Mouse (Mus musculus): ENCODE data around the gene Naga. TPM values are rescaled to one million over a fixed set of nuclear protein-coding genes. Genes with fewer than 3 reads are reported as not detected.

Gene Naga
- polyA plus RNA-seq (2012; rRNA removed): 167 and 189 TPM in 2 replicates

DNA sequence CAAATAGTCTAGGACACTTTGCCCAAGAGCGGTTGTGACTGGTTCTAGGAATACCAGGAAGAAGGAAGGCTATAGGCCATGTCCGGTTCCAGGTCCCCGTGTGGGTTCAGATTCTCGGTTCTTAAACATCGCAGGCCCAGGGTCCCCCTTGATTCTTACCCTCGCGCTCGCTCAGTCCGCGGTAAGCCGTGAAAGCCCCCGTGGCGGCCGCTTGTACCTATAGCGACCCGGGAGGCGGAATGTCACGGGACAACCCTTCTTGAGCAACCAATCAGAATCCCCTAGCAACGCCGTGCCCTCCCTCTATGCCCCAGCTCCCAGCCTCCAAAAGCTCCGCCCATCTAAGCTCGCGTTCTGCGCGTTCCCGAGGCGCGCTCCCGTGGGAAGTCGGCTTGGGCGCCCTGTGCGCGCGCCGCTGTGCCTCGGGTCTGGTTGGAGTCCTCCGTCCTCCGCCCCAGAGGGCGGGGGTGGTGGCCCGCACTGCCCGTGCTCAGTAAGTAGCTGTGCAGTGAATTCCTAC is at the start of gene Naga, which contains the start of the genes Pheta2 and Smdt1:
Gene Naga (minus strand): TSS at position 333 of the 520 bp plus-strand sequence.
Gene Pheta2 (plus strand): TSS at position 350 of the 520 bp plus-strand sequence.
Gene Smdt1 (plus strand): TSS at position 367 of the 520 bp plus-strand sequence.
- WGBS: under 1% methylated on average over 41 of the region's 41 CpGs
- peak; percentile 10; the same call in 1 of the 2 replicates for TF ChIP-seq POLR2A (IDR thresholded peaks at IDR 0.05; ENCODE audit: borderline replicate concordance, extremely low read depth, low read depth, low read length)
- TF ChIP-seq CTCF (IDR thresholded peaks at IDR 0.05; ENCODE audit: insufficient read depth, low read length): no peak
- peak; percentile 97 for DNase-seq

GRCm38 (mm10) chr15:82385729-82386128 is 47.0 kb upstream of the Naga start:
- DNase-seq: no peak
- H3K4me1 ChIP-seq (ENCODE audit: control insufficient read depth, insufficient read depth, low read length): no peaks in the 10 kb centered on the region; the same call in 1 of the 2 replicates
- 94% methylated on average over 2 of the region's 2 CpGs for WGBS
- no peak overlapping the region for H3K4me3 ChIP-seq (replicated peaks; ENCODE audit: extremely low read depth, low read depth, low read length)
- TF ChIP-seq POLR2A (IDR thresholded peaks at IDR 0.05; ENCODE audit: borderline replicate concordance, extremely low read depth, low read depth, low read length): no peak
- TF ChIP-seq CTCF (IDR thresholded peaks at IDR 0.05; ENCODE audit: insufficient read depth, low read length): no peak

More for the DNA sequence above, at the start of gene Naga, which contains the start of the genes Pheta2 and Smdt1:
- Histone ChIP-seq H3K4me3 (replicated peaks; ENCODE audit: extremely low read depth, low read depth, low read length) (peak within 1 kb of the TSS; percentile 90), H3K4me1 (ENCODE audit: control insufficient read depth, insufficient read depth, low read length) (peaks cover 6% of the 10 kb centered on the region)

DNA sequence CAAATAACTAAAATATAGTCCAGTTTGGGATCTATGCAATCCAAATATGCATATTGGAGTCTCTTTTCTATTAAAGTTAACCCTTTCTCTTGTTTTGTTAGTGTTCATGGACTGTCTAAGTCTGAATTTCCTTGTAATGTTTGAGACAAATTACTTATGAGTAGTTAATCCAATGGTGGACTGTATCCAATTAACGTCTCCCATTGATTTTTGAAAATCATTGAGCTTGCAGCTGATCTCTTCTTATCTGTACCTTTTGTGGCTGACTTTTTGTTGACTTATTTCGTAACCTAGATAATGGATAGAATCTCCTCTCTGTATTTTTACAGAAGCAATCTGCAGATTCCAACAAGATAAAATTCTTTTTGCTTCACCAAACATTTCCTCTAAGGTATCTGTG is 43.7 kb upstream of the Naga start:
- no peak for DNase-seq
- Histone ChIP-seq H3K4me3 (replicated peaks; ENCODE audit: extremely low read depth, low read depth, low read length) (no peak overlapping the region), H3K4me1 (ENCODE audit: control insufficient read depth, insufficient read depth, low read length) (peaks cover 7% of the 10 kb centered on the region)
- TF ChIP-seq CTCF (IDR thresholded peaks at IDR 0.05; ENCODE audit: insufficient read depth, low read length) (no peak), POLR2A (IDR thresholded peaks at IDR 0.05; ENCODE audit: borderline replicate concordance, extremely low read depth, low read depth, low read length) (no peak)
- WGBS: 88% methylated on average over 2 of the region's 2 CpGs

DNA sequence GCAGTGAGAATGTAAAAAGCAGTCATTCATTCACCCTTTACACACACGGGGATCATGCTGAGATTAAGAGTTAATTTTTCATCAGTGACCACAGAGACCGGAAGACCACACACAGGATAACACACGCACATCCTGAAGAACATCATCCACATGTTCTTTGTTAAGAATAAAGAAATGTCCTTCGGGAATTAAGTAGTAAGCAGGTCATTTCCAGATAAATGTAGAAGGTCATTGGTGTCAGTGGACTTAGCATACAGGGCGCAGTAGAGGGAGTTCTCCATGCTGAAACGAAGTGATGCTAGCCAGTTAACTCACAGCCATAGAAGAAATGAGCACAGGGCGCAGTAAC is 42.0 kb upstream of the Naga start:
- 29% methylated on average over 7 of the region's 7 CpGs for WGBS
- no peak for DNase-seq
- TF ChIP-seq CTCF (IDR thresholded peaks at IDR 0.05; ENCODE audit: insufficient read depth, low read length): no peak
- TF ChIP-seq POLR2A (IDR thresholded peaks at IDR 0.05; ENCODE audit: borderline replicate concordance, extremely low read depth, low read depth, low read length): no peak
- Histone ChIP-seq H3K4me1 (ENCODE audit: control insufficient read depth, insufficient read depth, low read length) (peaks cover 15% of the 10 kb centered on the region), H3K4me3 (replicated peaks; ENCODE audit: extremely low read depth, low read depth, low read length) (peak overlapping the region; percentile 64)

GRCm38 (mm10) chr15:82379871-82380713 is 41.4 kb upstream of the Naga start, which contains the start of gene Cyp2d22:
Gene Cyp2d22, minus strand, starts transcription at chr15:82380260.
- WGBS: 2% methylated on average over 18 of the region's 24 CpGs
- Histone ChIP-seq H3K4me3 (replicated peaks; ENCODE audit: extremely low read depth, low read depth, low read length) (peak within 1 kb of the TSS; percentile 64), H3K4me1 (ENCODE audit: control insufficient read depth, insufficient read depth, low read length) (peaks cover 15% of the 10 kb centered on the region)
- TF ChIP-seq CTCF (IDR thresholded peaks at IDR 0.05; ENCODE audit: insufficient read depth, low read length): no peak
- peak; percentile 71; the same call in 1 of the 2 replicates for TF ChIP-seq POLR2A (IDR thresholded peaks at IDR 0.05; ENCODE audit: borderline replicate concordance, extremely low read depth, low read depth, low read length)
- peak; percentile 66 for DNase-seq

DNA sequence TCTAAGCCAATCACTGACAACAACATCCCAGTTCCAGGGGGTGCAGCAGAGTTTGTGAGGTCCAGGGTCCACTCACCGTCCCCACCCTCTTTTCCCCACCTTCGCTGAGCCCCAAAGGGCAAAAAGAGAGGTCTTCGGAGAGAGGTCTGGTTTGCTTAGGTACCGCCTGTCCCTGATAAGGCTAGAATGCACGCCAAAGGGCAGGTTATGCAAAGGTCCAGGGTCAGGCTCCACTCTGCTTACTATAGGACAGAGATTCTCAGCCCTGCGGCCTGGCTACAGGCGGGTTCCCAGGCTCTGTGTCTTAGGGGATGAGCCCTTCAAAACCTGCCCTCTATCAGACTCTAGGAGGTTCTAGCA is 40.8 kb upstream of the Naga start:
- Histone ChIP-seq H3K4me3 (replicated peaks; ENCODE audit: extremely low read depth, low read depth, low read length) (peak overlapping the region; percentile 64), H3K4me1 (ENCODE audit: control insufficient read depth, insufficient read depth, low read length) (peaks cover 15% of the 10 kb centered on the region)
- TF ChIP-seq CTCF (IDR thresholded peaks at IDR 0.05; ENCODE audit: insufficient read depth, low read length): no peak
- TF ChIP-seq POLR2A (IDR thresholded peaks at IDR 0.05; ENCODE audit: borderline replicate concordance, extremely low read depth, low read depth, low read length): no peak
- 26% methylated on average over 7 of the region's 7 CpGs for WGBS
- no peak for DNase-seq

DNA sequence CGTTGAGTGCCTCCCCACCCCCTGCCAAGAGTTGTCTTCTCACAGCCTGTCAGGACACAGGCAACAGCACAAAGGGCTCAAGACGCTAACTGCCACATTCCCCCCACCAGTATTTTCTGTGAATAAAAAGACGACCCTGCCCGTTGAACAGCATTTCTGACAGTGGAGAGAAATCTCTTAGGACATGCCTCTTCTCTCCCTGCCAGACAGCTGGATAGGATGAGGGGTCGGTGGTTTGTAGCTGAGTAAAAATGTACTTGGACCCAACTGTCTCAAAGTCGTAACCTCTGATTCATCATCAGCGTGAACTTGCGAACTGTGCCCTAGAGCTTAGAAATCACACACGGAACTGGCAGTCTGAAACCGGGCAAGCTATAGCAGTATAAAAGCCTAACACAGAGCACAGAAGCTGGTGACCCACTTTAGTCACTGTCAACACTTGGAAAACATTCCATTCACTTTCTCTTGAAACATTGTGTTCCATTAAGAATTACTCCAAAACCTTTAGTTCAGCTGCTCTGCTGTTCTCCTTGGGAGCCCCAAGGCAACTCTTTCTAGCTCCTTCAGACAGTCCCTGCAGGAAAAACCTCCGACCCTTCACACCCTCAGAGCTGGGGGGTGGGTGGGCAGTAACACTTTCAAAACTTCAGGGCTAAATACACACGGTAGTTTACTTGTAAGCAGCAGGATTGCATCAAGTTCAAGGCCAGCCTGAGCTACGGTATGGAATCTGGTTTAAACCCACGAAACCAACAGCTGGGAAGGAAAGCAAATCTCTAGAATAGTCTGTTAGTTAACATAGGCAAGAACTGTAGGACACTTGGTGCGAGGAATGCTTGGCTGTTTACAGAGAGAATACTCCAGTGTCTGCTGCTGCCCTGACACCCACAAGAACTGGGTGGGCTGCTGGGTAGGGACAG is 39.8 kb upstream of the Naga start:
- WGBS: 36% methylated on average over 15 of the region's 15 CpGs
- TF ChIP-seq CTCF (IDR thresholded peaks at IDR 0.05; ENCODE audit: insufficient read depth, low read length) (no peak), POLR2A (IDR thresholded peaks at IDR 0.05; ENCODE audit: borderline replicate concordance, extremely low read depth, low read depth, low read length) (no peak)
- Histone ChIP-seq H3K4me1 (ENCODE audit: control insufficient read depth, insufficient read depth, low read length) (peaks cover 15% of the 10 kb centered on the region), H3K4me3 (replicated peaks; ENCODE audit: extremely low read depth, low read depth, low read length) (peak overlapping the region; percentile 34)
- DNase-seq: no peak

DNA sequence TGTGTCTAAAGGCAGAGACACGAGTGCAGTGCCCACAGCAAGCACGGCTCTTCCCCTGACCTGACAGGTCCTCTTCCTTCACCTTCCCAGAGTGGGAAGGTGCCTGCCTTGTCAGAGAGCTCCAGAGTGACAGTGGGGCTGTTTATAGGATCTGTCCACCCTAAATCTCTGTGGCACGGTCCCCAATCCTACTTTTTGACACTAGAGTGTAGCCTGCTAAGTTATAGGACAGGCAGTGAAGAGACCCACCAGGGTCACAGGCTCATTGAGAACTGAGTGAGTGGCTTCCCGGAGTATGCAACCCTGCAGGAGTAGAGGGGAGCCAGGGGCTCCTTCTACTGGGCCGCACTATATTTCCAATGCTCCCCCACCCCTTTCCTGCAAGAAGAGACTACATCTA is 39.0 kb upstream of the Naga start:
- peaks cover 15% of the 10 kb centered on the region for H3K4me1 ChIP-seq (ENCODE audit: control insufficient read depth, insufficient read depth, low read length)
- H3K4me3 ChIP-seq (replicated peaks; ENCODE audit: extremely low read depth, low read depth, low read length): no peak overlapping the region
- WGBS: 59% methylated on average over 5 of the region's 5 CpGs
- no peak for DNase-seq
- TF ChIP-seq CTCF (IDR thresholded peaks at IDR 0.05; ENCODE audit: insufficient read depth, low read length) (no peak), POLR2A (IDR thresholded peaks at IDR 0.05; ENCODE audit: borderline replicate concordance, extremely low read depth, low read depth, low read length) (no peak)
